8 mouse cellular contexts compared by ENCODE assay signal in genomic region chr2:91060544-91061355, GRCm38 (mm10). TPM values are rescaled to one million over a fixed set of nuclear protein-coding genes. Genes with fewer than 3 reads are reported as not detected.
DNase-seq lines count a peak whose midpoint lies in the region; ATAC-seq and TF ChIP-seq lines count a peak whose summit lies in the region.

No protein-coding gene starts in this region.

- no peak overlapping the region for H3K4me3 ChIP-seq in spleen, adult 2 months (ENCODE audit: extremely low read depth, insufficient read depth, insufficient read length)
- no peak overlapping the region for H3K4me3 ChIP-seq in heart, embryonic 15.5 days
- no peak overlapping the region for H3K4me3 ChIP-seq in stomach, postnatal 0 days (ENCODE audit: low read depth, low read length)

- H3K27me3 ChIP-seq in spleen, adult 2 months (ENCODE audit: control insufficient read depth, insufficient read depth, low read length), result no peaks in the 10 kb centered on the region
- H3K27me3 ChIP-seq in heart, embryonic 15.5 days, result no peaks in the 10 kb centered on the region
- no peaks in the 10 kb centered on the region for H3K27me3 ChIP-seq in stomach, postnatal 0 days (ENCODE audit: control insufficient read depth, insufficient read depth, low read length)

- peak; percentile 16; the same call in 1 of the 2 replicates for ATAC-seq in heart, embryonic 15.5 days (replicated peaks; ENCODE audit: insufficient number of reproducible peaks, insufficient read depth, low FRiP score, low read depth)
- ATAC-seq in megakaryocyte progenitor cell, adult 5-6 weeks (replicated peaks; ENCODE audit: poor library complexity), result peak; percentile 70
- peak; percentile 14; the same call in 1 of the 2 replicates for ATAC-seq in stomach, postnatal 0 days (ENCODE audit: low FRiP score, low TSS enrichment)

- peak; percentile 36; the same call in 1 of the 2 replicates for TF ChIP-seq CTCF in spleen, adult 2 months (IDR thresholded peaks at IDR 0.05; ENCODE audit: extremely low read depth, insufficient read depth, insufficient read length, insufficient replicate concordance)
- TF ChIP-seq CTCF in stomach, postnatal 0 days (IDR thresholded peaks at IDR 0.05; ENCODE audit: low read depth), result peak; percentile 83

- H3K9me3 ChIP-seq in heart, embryonic 15.5 days (replicated peaks), result no peaks in the 10 kb centered on the region
- no peaks in the 10 kb centered on the region for H3K9me3 ChIP-seq in stomach, postnatal 0 days (ENCODE audit: control insufficient read depth, low read length)

- no peaks in the 10 kb centered on the region for H3K4me1 ChIP-seq in spleen, adult 2 months (ENCODE audit: control insufficient read depth, insufficient read depth, insufficient read length)
- H3K4me1 ChIP-seq in heart, embryonic 15.5 days (replicated peaks), result peaks cover 31% of the 10 kb centered on the region
- H3K4me1 ChIP-seq in stomach, postnatal 0 days (replicated peaks; ENCODE audit: control insufficient read depth, insufficient read depth), result no peaks in the 10 kb centered on the region

- peaks cover 47% of the 10 kb centered on the region for H3K36me3 ChIP-seq in spleen, adult 2 months (ENCODE audit: control insufficient read depth, insufficient read depth, low read length)
- peaks cover 74% of the 10 kb centered on the region for H3K36me3 ChIP-seq in heart, embryonic 15.5 days
- peaks cover 40% of the 10 kb centered on the region for H3K36me3 ChIP-seq in stomach, postnatal 0 days (ENCODE audit: control insufficient read depth, insufficient read depth, low read length)

- no peak overlapping the region for H3K4me2 ChIP-seq in heart, embryonic 15.5 days
- H3K4me2 ChIP-seq in stomach, postnatal 0 days (replicated peaks; ENCODE audit: low read depth), result no peak overlapping the region

- TF ChIP-seq EP300 in stomach, postnatal 0 days (optimal IDR thresholded peaks at IDR 0.05), result no peak

- no peak overlapping the region for H3K9ac ChIP-seq in heart, embryonic 15.5 days
- no peak overlapping the region for H3K9ac ChIP-seq in stomach, postnatal 0 days (ENCODE audit: low read length)

- 84% methylated on average over 10 of the region's 10 CpGs for WGBS in spleen, adult 2 months
- WGBS in heart, embryonic 15.5 days, result 51% methylated on average over 10 of the region's 10 CpGs
- 78% methylated on average over 10 of the region's 10 CpGs for WGBS in stomach, postnatal 0 days

- no peak for DNase-seq in spleen, adult 2 months (ENCODE audit: low read depth in 1 of 2, low spot score in 2 of 2)
- no peak for DNase-seq in spleen, postnatal 36 days (ENCODE audit: low spot score in 2 of 2)
- DNase-seq in embryo, embryonic 10.5 days (ENCODE audit: low spot score), result peak; percentile 70
- DNase-seq in layer of hippocampus, adult 9-10 months (ENCODE audit: low spot score), result peak; percentile 64
- peak; percentile 40 for DNase-seq in stomach, postnatal 0 days (ENCODE audit: low spot score)
- DNase-seq in ovary, postnatal 36 days (ENCODE audit: low spot score), result no peak

- no peak overlapping the region for H3K27ac ChIP-seq in spleen, adult 2 months (ENCODE audit: insufficient read depth, low read length)
- H3K27ac ChIP-seq in heart, embryonic 15.5 days, result peak overlapping the region; percentile 89
- H3K27ac ChIP-seq in stomach, postnatal 0 days (replicated peaks), result 0 out of 2 replicates have a peak overlapping the region, but pooled peaks have one; percentile 18

- no peak for TF ChIP-seq POLR2A in spleen, adult 2 months (IDR thresholded peaks at IDR 0.05; ENCODE audit: low read depth, low read length)

RNA-seq across cellular contexts. Expression of gene Psmc3, which starts 6.9 kb away (rescaled TPM):
- polyA plus RNA-seq in spleen, adult 2 months (2012; rRNA removed), result 37.0 and 43.3 TPM in 2 replicates
- polyA plus RNA-seq in heart, embryonic 15.5 days (2015; fragmentation: Nextera tagmentation; extraction: Ambion mirVana), result 227 and 228 TPM in 2 replicates
- 102 and 103 TPM in 2 replicates for total RNA-seq in megakaryocyte progenitor cell, adult 5-6 weeks (2015)
- 310 and 320 TPM in 2 replicates for total RNA-seq in megakaryocyte progenitor cell, adult 5-6 weeks (2017)
- 203 and 211 TPM in 2 replicates for polyA plus RNA-seq in stomach, postnatal 0 days (2015; fragmentation: Nextera tagmentation; extraction: Ambion mirVana)

RNA-seq across cellular contexts. Expression of gene Slc39a13, which starts 9.5 kb away (rescaled TPM):
- polyA plus RNA-seq in spleen, adult 2 months (2012; rRNA removed), result 31.3 and 35.6 TPM in 2 replicates
- polyA plus RNA-seq in heart, embryonic 15.5 days (2015; fragmentation: Nextera tagmentation; extraction: Ambion mirVana), result 53.5 and 63.2 TPM in 2 replicates
- 9.2 and 14.8 TPM in 2 replicates for total RNA-seq in megakaryocyte progenitor cell, adult 5-6 weeks (2015)
- total RNA-seq in megakaryocyte progenitor cell, adult 5-6 weeks (2017), result 7.0 and 8.9 TPM in 2 replicates
- 19.1 and 19.4 TPM in 2 replicates for polyA plus RNA-seq in stomach, postnatal 0 days (2015; fragmentation: Nextera tagmentation; extraction: Ambion mirVana)

RNA-seq across cellular contexts. Expression of gene Spi1, which starts 21.4 kb away (rescaled TPM):
- 199 and 220 TPM in 2 replicates for polyA plus RNA-seq in spleen, adult 2 months (2012; rRNA removed)
- 3.9 and 8.6 TPM in 2 replicates for polyA plus RNA-seq in heart, embryonic 15.5 days (2015; fragmentation: Nextera tagmentation; extraction: Ambion mirVana)
- 182 and 235 TPM in 2 replicates for total RNA-seq in megakaryocyte progenitor cell, adult 5-6 weeks (2015)
- 82.5 and 97.3 TPM in 2 replicates for total RNA-seq in megakaryocyte progenitor cell, adult 5-6 weeks (2017)
- 6.4 and 7.0 TPM in 2 replicates for polyA plus RNA-seq in stomach, postnatal 0 days (2015; fragmentation: Nextera tagmentation; extraction: Ambion mirVana)

RNA-seq across cellular contexts. Expression of gene Rapsn, which starts 25.3 kb away (rescaled TPM):
- polyA plus RNA-seq in spleen, adult 2 months (2012; rRNA removed), result 1.3 and 1.6 TPM in 2 replicates
- polyA plus RNA-seq in heart, embryonic 15.5 days (2015; fragmentation: Nextera tagmentation; extraction: Ambion mirVana), result 27.4 and 33.7 TPM in 2 replicates
- total RNA-seq in megakaryocyte progenitor cell, adult 5-6 weeks (2015), result 1.8 and 4.1 TPM in 2 replicates
- total RNA-seq in megakaryocyte progenitor cell, adult 5-6 weeks (2017), result 2.7 and 3.4 TPM in 2 replicates
- 1.3 and 1.8 TPM in 2 replicates for polyA plus RNA-seq in stomach, postnatal 0 days (2015; fragmentation: Nextera tagmentation; extraction: Ambion mirVana)

RNA-seq across cellular contexts. Expression of gene Mybpc3, which starts 57.2 kb away (rescaled TPM):
- 0.31 and 0.50 TPM in 2 replicates for polyA plus RNA-seq in spleen, adult 2 months (2012; rRNA removed)
- polyA plus RNA-seq in heart, embryonic 15.5 days (2015; fragmentation: Nextera tagmentation; extraction: Ambion mirVana), result 909 and 937 TPM in 2 replicates
- 0.17 TPM in 1 of 2 replicates, not detected in the other for total RNA-seq in megakaryocyte progenitor cell, adult 5-6 weeks (2015)
- total RNA-seq in megakaryocyte progenitor cell, adult 5-6 weeks (2017), result 0.20 TPM in 1 of 2 replicates, not detected in the other
- polyA plus RNA-seq in stomach, postnatal 0 days (2015; fragmentation: Nextera tagmentation; extraction: Ambion mirVana), result 0.02 and 0.07 TPM in 2 replicates

Comparison
In these comparisons a context has a peak if more than half of its experiments do, and no peak if none do; other contexts are left out.
1. DNase-seq: peak in embryo, embryonic 10.5 days (single experiment), layer of hippocampus, adult 9-10 months (single experiment) and stomach, postnatal 0 days (single experiment); none in spleen, adult 2 months (0 of 2), spleen, postnatal 36 days (0 of 2) and ovary, postnatal 36 days (single experiment).
2. ATAC-seq: peak in every context shown above with its lines; median percentile 70 in megakaryocyte progenitor cell, adult 5-6 weeks; 16 in heart, embryonic 15.5 days; 14 in stomach, postnatal 0 days.
3. RNA of gene Spi1, which starts 21.4 kb away (polyA plus RNA-seq): 199 to 220 TPM in spleen, adult 2 months; 6.4 to 7.0 TPM in stomach, postnatal 0 days and 3.9 to 8.6 TPM in heart, embryonic 15.5 days; every median in the first group is over 10 times any median in the second.